Comparison of ENCODE assay signal across 9 mouse cellular contexts in the genomic region with DNA sequence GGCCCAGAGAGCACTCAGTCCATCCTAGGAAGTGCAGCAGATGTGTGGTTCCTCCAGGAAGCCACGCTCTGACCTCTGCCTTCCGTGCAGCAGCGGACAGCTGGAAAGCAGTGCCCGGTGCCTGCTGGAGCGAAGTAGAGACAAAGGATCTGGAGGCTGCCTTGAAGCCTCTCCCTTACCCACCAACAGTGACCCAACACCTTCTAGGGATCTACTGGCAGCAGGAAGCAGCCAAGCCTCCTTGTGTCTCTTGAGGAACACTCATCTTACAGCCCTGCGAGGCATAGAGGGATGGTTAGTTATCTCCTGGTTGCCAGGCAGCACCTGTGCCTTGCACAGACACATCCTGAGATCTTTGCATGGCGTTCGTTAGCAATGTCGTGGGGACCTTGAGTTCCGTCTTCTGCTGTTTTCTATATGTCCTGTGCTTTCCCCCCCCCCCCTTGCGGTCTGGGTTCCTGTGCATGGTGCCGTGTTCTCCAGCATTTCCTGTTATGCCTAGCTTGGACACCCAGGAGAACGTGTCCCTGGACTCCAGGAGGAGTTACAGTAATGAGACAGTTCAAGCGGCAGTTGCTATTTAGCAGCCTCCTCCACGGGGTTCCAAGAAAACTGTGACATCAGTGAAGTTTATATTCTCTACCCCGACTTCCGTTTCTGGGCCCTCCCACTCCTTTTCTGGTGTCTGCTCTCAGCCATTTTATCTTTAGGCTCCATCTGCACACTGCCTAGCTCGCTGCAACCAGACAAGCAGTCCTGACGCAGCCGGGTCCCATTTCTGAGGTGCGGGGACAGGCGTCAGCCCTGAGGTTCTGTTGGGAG.
A peak's percentile ranks its signal among the peaks of the same experiment; 100 is the strongest.
DNase-seq lines count a peak whose midpoint lies in the region; TF ChIP-seq lines count a peak whose summit lies in the region.
"Had no signal": no experiment of that assay in that cellular context is flagged by ENCODE, and none has a peak within 500 bp of the region (broad histone marks: within the 10 kb centered on the region; RNA-seq: fewer than 3 reads in every experiment).

No protein-coding gene starts in this region.

- no peak for TF ChIP-seq POLR2A in cerebellum, adult 2 months (IDR thresholded peaks at IDR 0.05; ENCODE audit: borderline replicate concordance, insufficient read depth, low read length)

- no peak for TF ChIP-seq CTCF in cerebellum, adult 2 months (IDR thresholded peaks at IDR 0.05; ENCODE audit: borderline replicate concordance, insufficient read depth, low read depth, low read length)

- WGBS in cerebellum, adult 2 months, result 73% methylated on average over 22 of the region's 22 CpGs

- peaks cover 42% of the 10 kb centered on the region for H3K4me1 ChIP-seq in cerebellum, adult 2 months (ENCODE audit: control insufficient read depth, insufficient read depth, low read length)

- H3K4me3 ChIP-seq in cerebellum, adult 2 months (replicated peaks; ENCODE audit: insufficient read depth, low read depth, low read length), result no peak overlapping the region

- 0 out of 2 replicates have a peak overlapping the region, but pooled peaks have one; percentile 8 for H3K27ac ChIP-seq in cerebellum, adult 2 months (ENCODE audit: insufficient read depth, low read length)

- intact Hi-C loops in heart, postnatal 10 days (cut with DNase I), result loop anchor here (5.0 kb wide), 1 partner anchor 146 kb away; no protein-coding TSS in a partner anchor

- no peaks in the 10 kb centered on the region for H3K27me3 ChIP-seq in cerebellum, adult 2 months (ENCODE audit: control insufficient read depth, insufficient read depth, low read length)
- H3K27me3 ChIP-seq: CH12.LX had no signal

- no peak for DNase-seq in cerebellum, adult 2 months
- no peak for DNase-seq in cerebellum, postnatal 4 days (ENCODE audit: low spot score in 2 of 2)
- DNase-seq in c-Kit-positive CD71-positive TER-119-positive erythroid progenitor cells, embryonic 14.5 days (ENCODE audit: low spot score), result peak; percentile 86
- DNase-seq in heart, postnatal 10 days, result peak; percentile 34 to 42
- DNase-seq in layer of hippocampus, postnatal 36 days, result peak; percentile 59 to 68
- peak; percentile 40 for DNase-seq in lung, postnatal 14 days
- peak; percentile 61 to 63 for DNase-seq in spleen, postnatal 36 days (ENCODE audit: low spot score in 2 of 2)
- DNase-seq in urinary bladder, postnatal 36 days (ENCODE audit: low spot score in 2 of 2), result no peak

Comparison
In these comparisons a context has a peak if more than half of its experiments do, and no peak if none do; other contexts are left out.
1. DNase-seq: peak in c-Kit-positive CD71-positive TER-119-positive erythroid progenitor cells, embryonic 14.5 days (single experiment), heart, postnatal 10 days (2 of 2), layer of hippocampus, postnatal 36 days (2 of 2), lung, postnatal 14 days (single experiment) and spleen, postnatal 36 days (2 of 2); none in cerebellum, adult 2 months (0 of 2), cerebellum, postnatal 4 days (0 of 2) and urinary bladder, postnatal 36 days (0 of 2).